Mouse (Mus musculus): Measurements from ENCODE around the gene Flvcr2.
A peak's percentile ranks its signal among the peaks of the same experiment; 100 is the strongest.

Gene Flvcr2

DNA sequence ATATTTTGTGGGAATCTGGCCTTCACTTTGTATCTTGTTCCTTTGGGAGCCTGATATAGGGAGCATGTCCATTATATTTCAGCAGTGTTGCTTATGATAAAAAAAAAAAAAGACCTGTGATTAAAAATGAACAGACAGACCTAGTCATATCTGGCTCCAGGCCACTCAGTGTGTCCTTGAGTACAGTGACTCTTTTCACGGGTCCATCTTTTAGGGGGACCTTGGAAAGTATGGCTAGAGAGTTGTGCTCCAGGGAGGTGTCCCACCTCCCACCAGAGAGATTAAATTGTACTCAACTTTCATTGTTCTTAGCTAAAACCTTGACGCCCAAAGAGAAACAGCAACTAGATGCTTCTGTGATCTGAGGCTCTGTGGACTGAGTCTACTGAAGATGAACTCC, 47.8 kb downstream of the Flvcr2 start:
- no peak for DNase-seq (ENCODE audit: low spot score)

DNA sequence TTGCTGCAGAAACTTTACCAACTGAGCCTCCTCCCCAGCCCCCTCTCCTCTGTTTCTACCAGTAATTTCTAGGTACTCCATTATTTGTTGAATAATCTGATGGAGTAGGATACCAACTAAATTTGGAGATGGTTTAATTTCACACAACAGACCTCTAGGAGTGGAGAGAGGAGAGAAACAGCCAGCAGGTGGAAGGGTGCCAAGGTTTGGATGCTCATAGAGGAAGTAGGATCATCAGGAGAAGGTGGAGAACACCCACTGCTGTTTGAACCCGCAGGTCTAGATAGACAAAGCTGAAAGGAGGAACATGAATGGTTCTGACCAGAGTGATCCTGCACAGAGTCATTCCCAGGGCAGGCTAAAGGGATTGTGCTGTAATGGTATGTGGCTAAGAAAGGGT, 49.2 kb downstream of the Flvcr2 start:
- no peak for DNase-seq (ENCODE audit: low spot score)

DNA sequence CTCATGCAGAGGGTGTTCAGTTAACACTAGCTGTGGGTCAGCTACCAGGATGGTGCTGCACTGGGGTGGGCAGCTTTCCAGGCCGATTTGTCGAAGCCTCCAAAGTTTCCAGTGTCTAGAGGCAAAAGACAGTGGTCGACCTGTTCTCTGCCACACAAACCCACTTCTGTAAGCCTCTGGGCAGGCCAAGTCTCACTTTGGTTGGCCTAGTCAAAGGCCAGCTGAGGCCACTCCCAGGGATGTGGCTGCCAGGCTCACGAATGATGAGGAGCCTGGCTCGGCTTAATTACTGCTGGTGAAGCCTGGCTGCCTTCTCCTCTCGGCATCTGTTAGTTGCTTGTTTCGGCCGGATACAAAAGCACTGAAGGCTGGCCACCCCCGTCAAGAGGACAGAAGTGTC, 53.7 kb downstream of the Flvcr2 start:
- no peak for DNase-seq (ENCODE audit: low spot score)

DNA sequence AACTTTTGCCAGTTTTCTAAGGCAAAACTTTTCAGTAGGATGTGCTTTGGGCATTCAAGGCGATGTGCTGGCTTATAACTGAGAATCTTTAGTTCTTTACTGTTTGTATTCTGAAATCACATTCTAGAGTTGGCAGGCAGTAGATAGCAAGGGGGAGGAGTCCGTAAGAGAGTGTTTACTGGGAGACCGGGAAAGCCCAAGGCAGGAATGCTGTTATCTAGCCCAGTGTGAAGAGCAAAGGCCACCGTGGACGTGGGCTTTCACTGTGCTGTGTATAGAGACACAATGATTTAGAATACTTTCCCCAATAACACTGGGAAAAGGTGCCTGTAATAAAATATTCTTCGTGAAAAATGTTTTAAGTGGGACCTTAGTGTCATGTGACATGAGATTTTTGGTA, 63.4 kb downstream of the Flvcr2 start:
- no peak for DNase-seq (ENCODE audit: low spot score)

DNA sequence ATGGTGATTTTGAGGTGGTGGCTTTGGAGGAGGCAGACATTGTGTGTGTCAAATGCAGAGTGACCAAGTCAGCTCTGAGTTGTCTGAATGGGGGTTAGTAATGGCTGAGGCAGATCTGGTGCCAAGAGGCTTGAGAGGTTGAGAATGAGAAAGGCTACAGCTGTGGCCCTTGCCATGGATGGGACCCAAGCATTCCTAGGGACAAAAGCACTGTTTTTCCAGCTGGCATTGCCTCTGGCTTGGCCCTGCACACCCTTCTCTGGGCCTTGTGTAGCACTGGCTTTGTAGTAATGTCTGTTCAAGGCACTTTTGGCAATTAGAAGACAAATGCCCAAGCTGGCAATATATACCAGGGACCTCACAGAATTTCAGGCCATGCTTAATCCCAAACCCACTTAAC, 64.6 kb downstream of the Flvcr2 start:
- DNase-seq (ENCODE audit: low spot score), result no peak

DNA sequence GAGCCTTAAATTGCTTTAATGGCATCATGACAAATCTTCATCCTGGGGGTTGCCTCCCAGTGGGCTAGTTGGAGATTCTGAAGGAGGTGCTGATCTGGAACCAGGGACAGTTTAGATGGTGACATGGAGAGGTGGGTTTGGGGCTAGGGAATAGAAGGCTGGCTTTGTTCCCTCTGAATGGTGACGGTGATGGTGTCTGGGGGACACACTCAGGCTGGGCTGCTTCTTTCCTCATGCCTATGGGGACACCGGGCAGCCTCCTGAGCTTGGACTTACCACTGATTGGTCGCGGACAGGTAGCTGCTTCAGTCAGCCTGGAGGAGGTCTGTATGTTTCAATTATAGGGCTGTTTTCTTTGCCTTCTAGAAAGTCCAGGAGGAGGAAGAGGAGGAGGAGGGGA, 65.3 kb downstream of the Flvcr2 start:
- no peak for DNase-seq (ENCODE audit: low spot score)

DNA sequence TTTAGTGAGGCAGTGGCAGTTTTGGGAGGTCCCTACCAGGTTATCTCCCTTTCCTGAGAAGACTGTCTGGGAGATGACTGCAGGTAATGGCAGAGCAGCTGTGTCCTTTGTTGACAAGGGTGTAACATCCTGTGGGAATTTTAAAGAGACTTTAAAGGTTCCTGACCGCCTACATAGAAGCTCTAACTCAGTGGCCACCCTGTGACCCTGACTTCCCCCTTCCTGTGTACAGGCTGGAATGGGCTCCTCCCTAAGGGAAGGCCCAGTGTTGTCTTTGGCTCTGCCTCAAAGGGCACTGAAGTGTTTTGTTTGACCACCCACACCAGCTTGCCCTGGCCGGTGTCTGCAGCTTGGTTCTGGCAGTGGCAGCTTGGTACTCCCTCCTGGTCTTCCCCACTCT, 67.3 kb downstream of the Flvcr2 start:
- DNase-seq (ENCODE audit: low spot score), result no peak

DNA sequence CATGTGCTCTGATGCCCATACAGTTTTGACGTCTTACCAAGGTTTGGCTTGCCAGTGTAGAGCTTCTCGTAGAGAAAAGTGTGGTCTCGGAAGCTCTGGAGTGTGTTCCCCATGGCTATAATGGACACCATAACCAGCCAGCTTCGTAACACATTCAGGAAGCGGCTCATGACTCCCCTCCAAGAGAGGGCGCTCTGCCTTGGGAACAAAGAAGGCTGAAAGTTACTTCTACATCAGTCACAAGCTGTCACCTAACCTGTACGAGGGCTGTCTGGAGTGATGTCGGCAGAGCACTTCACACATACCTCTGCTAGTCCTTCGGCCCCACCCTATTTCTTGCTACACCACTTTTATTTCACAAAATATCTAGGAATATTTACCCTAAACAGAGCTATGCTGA, 75.7 kb downstream of the Flvcr2 start:
- no peak for DNase-seq (ENCODE audit: low spot score)

DNA sequence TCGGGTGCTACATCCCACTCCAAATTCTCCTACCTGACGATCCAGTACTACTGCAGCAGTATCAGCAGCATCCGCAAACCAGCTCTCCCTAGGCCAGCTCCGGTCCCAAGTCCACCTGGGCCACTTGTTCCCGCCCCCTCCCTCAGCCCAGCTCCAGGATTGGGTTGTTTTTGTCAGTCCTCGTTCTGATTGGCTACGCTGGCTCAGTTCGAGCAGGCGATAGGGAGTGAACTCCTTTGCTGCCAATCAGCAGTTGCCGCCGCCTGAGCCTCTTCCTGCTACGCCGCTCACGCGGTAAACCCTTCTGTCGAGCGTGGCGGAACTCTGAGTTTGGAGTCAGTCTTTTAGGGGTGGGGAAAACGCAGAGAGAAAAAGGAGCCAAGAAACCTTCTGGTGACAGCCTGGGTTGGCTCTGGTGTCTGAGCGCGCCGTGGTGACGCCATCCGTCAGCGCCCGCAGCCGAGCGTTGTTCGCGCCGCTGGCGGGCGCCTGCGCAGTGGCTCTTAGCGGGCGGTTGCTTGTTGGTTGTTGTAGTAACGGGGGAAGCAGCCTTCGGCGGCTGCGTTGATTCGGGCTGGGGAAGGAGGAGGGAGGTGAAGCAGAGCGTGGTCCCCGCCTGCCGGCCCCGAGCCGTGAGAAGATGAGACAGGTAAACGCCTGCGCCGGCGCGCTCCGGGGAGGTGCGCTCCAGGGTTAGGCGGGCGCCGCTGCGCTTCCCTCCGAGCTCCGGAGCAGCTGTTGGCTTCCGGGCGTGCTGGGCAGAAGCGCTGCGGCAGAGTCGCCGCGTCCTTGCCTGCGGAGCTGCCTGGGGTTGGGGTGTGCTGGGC, 78.3 kb downstream of the Flvcr2 start, which contains the start of the genes Erg28 and Ttll5:
Gene Erg28 (minus strand): TSS at position 113 of the 827 bp plus-strand sequence.
Gene Ttll5 (plus strand): TSS at position 222 of the 827 bp plus-strand sequence.
- peak; percentile 95 for DNase-seq (ENCODE audit: low spot score)

DNA sequence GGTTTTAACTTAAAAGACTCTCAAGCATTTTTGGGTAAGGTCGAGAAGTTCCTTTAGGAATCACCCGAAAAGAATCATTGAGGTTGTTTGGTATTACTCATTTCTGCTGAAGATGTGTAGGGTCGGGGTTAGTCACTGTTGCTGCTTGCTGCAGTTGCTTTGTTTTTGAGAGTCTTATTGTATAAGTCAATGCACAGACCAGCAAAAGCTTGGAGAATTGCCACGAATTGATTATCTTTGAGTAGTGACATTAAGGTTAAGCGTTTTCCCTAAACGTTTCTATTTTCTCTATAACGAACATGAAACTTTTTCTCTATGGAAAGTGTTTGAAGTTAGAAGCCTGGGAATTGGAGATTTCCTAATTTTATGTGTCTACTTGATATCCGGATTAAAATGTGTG, 79.0 kb downstream of the Flvcr2 start:
- no peak for DNase-seq (ENCODE audit: low spot score)

DNA sequence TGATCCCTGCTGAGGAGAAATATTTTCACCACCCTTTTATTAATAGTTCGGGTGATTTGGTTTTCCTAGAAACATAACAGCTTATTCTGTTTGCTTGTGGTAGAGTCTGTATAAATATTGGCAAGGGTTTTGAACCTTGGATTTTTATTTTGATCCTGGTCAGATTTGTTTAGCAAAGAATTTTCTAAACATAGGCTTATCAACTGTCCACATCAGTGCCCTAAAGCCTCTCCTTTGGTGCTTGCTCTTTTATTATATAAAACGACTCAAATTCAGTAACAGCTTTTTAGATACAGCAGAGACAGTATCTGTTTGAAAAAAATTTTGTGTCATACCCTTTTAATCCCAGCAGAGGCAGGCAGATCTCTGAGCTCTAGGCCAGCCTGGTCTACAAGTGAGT, 79.5 kb downstream of the Flvcr2 start:
- no peak for DNase-seq (ENCODE audit: low spot score)

DNA sequence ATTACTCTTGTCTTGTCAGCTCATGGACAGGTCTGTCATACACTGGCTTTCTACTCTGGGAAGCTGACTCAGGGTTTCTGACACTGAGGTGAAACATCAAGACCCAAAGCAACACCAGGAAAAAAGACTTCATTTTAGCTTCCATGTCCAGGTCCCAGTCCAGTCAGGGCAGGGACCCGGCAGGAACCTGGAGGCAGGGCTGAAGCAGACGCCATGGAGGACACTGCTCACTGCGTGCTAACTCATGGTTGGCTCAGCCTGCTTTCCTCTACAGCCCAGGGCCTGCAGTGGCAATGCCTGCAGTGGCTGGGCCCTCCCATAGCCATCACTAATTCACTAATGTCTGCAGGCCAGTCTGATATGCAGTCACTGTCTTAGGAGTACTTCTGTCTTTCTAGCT, 82.5 kb downstream of the Flvcr2 start:
- no peak for DNase-seq (ENCODE audit: low spot score)

DNA sequence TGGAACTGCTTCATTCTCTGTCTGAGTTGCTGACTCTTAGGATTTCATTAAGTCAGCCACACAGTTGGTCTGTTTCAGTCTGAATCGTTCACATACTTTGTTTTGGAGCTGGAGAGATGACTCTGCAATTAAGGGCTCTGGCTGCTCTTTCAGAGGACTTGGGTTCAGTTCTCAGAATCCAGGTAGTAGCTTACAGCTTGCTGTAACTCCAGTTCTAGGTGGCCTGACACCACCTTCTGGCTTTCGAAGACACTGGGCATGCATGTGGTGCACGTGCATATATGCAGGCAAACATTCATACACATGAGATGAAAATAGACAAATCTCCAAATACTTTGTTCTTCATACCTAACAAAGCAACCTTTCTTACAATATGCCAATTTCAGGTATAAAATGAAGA, 83.5 kb downstream of the Flvcr2 start:
- no peak for DNase-seq (ENCODE audit: low spot score)

DNA sequence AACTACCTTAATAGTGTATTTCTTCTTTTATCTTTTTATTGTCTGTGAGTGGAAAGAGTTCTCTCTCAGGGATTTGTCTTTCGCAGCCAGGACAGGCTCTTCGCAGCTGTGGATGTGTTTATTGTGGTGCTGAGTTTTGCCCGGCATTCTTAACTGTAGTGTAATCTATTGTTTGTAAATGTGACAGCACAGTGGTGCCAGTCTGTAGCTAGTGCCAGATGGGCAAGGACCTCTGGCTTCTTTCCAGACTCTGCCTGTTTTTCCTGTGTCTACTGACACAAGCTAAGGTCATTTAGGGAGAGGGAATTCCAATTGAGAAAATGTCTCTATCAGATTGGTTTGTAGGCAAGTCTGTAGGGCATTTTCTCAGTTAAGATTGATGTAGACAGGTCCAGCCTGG, 84.4 kb downstream of the Flvcr2 start:
- DNase-seq (ENCODE audit: low spot score), result peak; percentile 68

DNA sequence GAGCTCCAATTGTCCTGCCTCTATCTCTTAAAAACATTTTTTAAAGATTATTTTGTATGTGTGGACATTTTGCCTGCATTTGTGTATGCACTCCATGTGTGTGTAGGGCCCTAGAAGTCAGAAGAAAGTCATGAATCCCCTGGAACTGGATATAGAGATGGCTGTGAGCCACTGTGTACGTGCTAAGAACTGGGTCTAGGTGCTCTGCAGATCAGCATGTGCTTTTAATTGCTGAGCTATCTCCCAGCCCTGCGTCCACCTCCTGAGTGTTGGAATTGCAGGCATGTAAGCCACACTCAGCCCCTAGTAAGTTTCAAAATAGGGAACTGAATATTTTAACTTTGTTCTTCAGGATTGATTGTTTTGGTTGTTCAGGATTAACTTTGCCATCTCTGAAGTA, 88.2 kb downstream of the Flvcr2 start:
- no peak for DNase-seq (ENCODE audit: low spot score)

DNA sequence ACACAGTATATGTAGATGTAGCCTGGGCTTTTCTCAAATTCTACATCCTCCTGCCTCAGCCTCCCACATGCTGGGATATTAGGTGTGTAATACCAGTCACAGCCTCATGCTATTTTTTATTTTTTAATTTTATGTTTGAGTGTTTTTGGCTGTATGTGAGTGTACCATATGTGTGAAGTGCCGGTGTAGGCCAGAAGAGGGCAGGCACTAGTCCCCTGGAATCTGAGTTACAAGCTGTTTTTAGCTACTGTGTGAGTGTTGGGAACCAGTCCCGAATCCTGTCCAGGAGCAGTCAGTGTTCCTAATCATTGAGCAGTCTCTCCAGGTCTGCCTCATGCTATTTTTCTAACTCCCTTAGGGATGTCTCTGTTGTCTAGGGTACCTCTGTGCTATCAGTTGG, 91.4 kb downstream of the Flvcr2 start:
- no peak for DNase-seq (ENCODE audit: low spot score)

DNA sequence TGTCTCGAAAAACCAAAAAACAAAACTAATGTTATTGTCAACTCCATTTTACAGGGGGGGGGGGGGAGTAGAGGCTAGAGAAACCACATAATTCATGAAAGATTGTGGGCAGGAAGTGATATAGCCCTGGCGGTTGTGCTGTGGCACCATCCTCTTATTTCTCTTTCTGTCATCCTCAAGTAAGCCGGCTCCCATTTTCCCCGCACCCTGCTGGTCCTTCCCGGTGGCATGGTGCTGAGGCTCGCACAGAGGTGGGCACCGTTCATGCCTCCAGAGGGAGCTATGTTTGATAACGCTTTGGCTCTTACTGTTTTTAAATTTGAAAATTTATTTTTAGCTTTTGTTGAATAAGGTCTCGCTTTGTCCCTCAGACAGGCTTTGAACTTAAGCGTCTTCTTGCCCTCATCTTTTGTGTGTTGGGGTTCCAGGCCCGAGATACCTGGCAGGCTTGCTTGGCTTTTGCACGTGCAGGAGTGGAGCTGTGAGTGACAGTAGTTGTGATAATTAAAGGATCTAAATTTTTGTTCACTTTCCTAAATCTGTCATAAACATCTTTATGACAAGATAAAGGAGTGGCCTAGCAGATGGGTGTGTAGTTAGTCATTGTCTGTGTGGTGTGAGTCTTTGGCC, 93.1 kb downstream of the Flvcr2 start:
- DNase-seq (ENCODE audit: low spot score), result no peak

DNA sequence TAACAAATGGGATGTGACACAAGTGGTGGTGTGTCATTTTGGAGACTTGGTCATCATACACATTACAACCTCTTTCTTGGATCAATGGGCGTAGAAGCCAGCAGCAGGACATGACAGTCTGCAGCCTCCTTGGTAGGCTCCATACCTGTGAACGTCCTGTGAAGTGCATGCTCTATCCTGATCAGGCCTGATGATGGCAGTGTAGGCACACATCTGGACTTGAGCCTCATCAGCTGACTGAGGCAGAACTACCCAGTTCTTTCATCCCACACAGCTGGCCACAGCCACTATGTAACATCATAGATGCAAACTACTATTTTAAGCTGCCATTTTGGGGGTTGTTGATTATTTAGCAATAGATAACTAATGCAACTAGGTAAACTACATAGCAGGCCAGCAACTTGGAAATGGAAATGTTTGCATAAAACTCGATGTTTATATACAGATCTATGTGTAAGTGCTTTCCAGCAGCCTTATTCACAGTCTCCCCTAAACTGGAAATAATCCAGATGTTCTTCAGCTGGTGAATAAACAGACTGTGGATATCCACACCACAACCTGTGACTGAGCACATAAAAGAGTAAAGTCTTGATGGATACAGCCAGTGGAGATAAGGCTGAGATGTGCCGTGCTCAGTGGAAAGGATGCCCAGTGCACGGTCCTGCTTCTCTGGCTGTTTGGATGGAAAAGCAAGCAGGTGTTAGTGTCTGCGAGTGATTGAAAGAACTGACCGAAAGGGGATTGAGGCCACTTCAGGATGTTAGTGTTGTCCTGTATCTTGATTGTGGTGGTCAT, 102.0 kb downstream of the Flvcr2 start:
- DNase-seq (ENCODE audit: low spot score), result peak; percentile 47

DNA sequence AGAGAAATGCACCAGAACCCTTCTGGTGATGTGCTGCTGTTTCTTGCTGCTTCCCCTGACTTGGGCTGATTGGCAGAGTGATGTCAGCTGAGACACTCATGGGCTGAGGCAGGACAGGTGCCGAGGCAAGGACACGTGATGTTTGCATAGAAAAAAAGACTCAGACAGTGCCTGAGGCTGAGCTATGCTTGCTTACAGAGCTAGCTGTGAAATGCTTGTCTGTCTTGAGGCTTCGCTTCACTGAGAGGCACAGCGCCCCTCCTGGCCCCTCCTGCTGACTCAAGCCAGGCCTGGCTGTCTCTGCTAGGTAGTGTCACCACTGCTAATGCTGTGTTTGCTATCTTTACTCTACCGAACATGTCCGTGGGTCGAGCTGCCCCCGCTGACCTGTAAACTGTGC, 104.3 kb downstream of the Flvcr2 start:
- no peak for DNase-seq (ENCODE audit: low spot score)

DNA sequence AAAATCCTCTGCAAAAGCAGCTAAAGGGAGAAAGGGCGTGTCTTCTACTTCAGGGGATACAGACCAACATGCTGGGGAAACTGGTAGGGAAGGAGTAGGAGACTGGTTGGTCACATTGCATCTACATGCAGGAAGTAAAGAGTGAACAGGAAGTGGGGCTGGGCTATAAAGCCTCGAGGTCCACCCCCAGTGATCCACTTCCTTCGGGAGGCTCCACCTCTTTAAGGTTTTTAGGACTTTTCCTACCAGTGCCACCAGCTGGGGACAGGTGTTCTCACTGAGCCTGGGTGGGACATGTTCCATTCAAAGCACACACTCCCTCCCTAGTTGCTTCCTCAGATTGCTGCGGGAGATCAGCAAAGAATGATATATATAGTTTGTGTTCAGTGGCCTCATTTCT, 107.5 kb downstream of the Flvcr2 start:
- no peak for DNase-seq (ENCODE audit: low spot score)

DNA sequence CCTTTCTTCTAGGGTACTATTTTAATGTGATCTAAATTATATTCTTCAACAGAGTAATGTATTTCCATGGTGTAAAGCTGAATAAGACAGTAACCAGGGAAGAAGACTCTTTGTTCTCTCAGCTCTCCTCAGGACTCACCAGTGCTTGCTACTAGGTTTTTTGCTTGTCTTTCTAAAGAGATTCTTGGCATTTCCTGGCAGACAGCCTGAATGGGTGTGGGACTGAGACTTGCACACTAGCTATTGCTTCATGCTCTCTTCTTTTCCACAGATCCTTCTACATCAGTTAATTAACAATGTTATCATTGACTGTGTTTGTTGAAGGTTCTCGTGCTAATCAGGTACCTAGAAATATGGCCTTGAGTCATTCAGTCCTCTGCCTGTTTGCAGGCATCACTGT, 107.9 kb downstream of the Flvcr2 start:
- DNase-seq (ENCODE audit: low spot score), result no peak

DNA sequence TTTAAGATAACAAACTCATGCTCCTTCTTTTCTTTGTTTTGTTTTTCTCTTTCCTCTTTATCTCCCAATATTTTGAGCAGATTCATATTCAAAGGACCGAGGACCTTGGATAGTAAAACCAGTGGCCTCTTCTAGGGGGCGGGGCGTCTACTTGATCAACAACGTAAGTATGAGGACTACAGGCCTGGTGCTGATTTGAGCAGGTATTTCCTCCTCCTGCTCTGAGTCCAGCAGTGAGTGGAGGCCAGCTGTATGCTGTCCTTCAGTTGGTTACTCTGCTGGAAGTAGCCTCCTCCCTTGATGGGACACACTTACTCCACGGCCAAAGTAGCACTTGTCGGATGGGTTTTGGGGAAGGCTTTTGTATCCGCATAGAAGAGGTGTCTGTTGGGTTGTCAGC, 111.0 kb downstream of the Flvcr2 start:
- DNase-seq (ENCODE audit: low spot score), result no peak

DNA sequence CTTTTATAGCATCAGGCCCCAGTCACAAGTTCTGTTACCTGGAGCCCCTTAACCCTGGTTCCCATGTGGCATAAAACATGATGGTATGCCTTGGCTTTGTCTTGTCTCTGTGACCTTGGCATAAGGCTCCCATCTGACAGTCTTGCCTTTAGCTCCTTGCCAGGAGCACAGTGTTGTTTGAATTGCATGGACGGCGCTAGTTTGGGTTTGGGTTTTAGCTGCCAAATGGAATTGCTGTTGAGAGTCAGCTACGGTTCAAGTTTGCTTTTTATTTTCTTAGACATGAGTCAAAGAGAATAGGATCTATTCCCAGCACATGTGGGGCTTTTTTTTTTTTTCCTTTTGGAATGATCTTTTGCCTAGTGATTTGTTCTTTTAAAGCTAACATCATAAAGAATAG, 112.8 kb downstream of the Flvcr2 start:
- DNase-seq (ENCODE audit: low spot score), result no peak
